Mouse (Mus musculus): ENCODE measurements around the gene Map6d1. TPM values are rescaled to one million over a fixed set of nuclear protein-coding genes. Genes with fewer than 3 reads are reported as not detected.

The Map6d1 gene
- total RNA-seq (2017), result not detected in 2 replicates

GRCm38 (mm10) chr16:20240468-20241414 is at the start of gene Map6d1:
Gene Map6d1 (minus strand): TSS chr16:20241358.
- ATAC-seq (replicated peaks in 1 of 2; ENCODE audit: insufficient read depth in 1 of 2, low FRiP score in 2 of 2, low TSS enrichment in 1 of 2, low read depth in 1 of 2, poor library complexity in 2 of 2, severe bottlenecking in 2 of 2), result peak in 1 of 2 experiments; percentile 29; a peak in 2 of 4 replicates

- no peak for ATAC-seq (replicated peaks in 1 of 2; ENCODE audit: insufficient read depth in 1 of 2, low FRiP score in 2 of 2, low TSS enrichment in 1 of 2, low read depth in 1 of 2, poor library complexity in 2 of 2, severe bottlenecking in 2 of 2)
Measured at GRCm38 (mm10) chr16:20280238-20280637, 39.1 kb upstream of the Map6d1 start.

GRCm38 (mm10) chr16:20279395-20279794 is 38.2 kb upstream of the Map6d1 start:
- ATAC-seq (replicated peaks in 1 of 2; ENCODE audit: insufficient read depth in 1 of 2, low FRiP score in 2 of 2, low TSS enrichment in 1 of 2, low read depth in 1 of 2, poor library complexity in 2 of 2, severe bottlenecking in 2 of 2), result no peak

GRCm38 (mm10) chr16:20272994-20273393 is 31.8 kb upstream of the Map6d1 start:
- no peak for ATAC-seq (replicated peaks in 1 of 2; ENCODE audit: insufficient read depth in 1 of 2, low FRiP score in 2 of 2, low TSS enrichment in 1 of 2, low read depth in 1 of 2, poor library complexity in 2 of 2, severe bottlenecking in 2 of 2)

- ATAC-seq (replicated peaks in 1 of 2; ENCODE audit: insufficient read depth in 1 of 2, low FRiP score in 2 of 2, low TSS enrichment in 1 of 2, low read depth in 1 of 2, poor library complexity in 2 of 2, severe bottlenecking in 2 of 2), result peak; percentile 69 to 77
Measured at GRCm38 (mm10) chr16:20271339-20271738, 30.2 kb upstream of the Map6d1 start.

- ATAC-seq (replicated peaks in 1 of 2; ENCODE audit: insufficient read depth in 1 of 2, low FRiP score in 2 of 2, low TSS enrichment in 1 of 2, low read depth in 1 of 2, poor library complexity in 2 of 2, severe bottlenecking in 2 of 2), result peak; percentile 53 to 65; a peak in 3 of 4 replicates
Measured at GRCm38 (mm10) chr16:20265089-20265488, 23.9 kb upstream of the Map6d1 start.

- ATAC-seq (replicated peaks in 1 of 2; ENCODE audit: insufficient read depth in 1 of 2, low FRiP score in 2 of 2, low TSS enrichment in 1 of 2, low read depth in 1 of 2, poor library complexity in 2 of 2, severe bottlenecking in 2 of 2), result no peak
Measured at GRCm38 (mm10) chr16:20257926-20258325, 16.8 kb upstream of the Map6d1 start.

- no peak for ATAC-seq (replicated peaks in 1 of 2; ENCODE audit: insufficient read depth in 1 of 2, low FRiP score in 2 of 2, low TSS enrichment in 1 of 2, low read depth in 1 of 2, poor library complexity in 2 of 2, severe bottlenecking in 2 of 2)
Measured at GRCm38 (mm10) chr16:20248442-20249174, 7.5 kb upstream of the Map6d1 start.

GRCm38 (mm10) chr16:20247103-20247502 is 5.9 kb upstream of the Map6d1 start:
- no peak for ATAC-seq (replicated peaks in 1 of 2; ENCODE audit: insufficient read depth in 1 of 2, low FRiP score in 2 of 2, low TSS enrichment in 1 of 2, low read depth in 1 of 2, poor library complexity in 2 of 2, severe bottlenecking in 2 of 2)

GRCm38 (mm10) chr16:20238646-20239045 is 2.5 kb downstream of the Map6d1 start:
- no peak for ATAC-seq (replicated peaks in 1 of 2; ENCODE audit: insufficient read depth in 1 of 2, low FRiP score in 2 of 2, low TSS enrichment in 1 of 2, low read depth in 1 of 2, poor library complexity in 2 of 2, severe bottlenecking in 2 of 2)

GRCm38 (mm10) chr16:20237426-20237825 is 3.7 kb downstream of the Map6d1 start:
- ATAC-seq (replicated peaks in 1 of 2; ENCODE audit: insufficient read depth in 1 of 2, low FRiP score in 2 of 2, low TSS enrichment in 1 of 2, low read depth in 1 of 2, poor library complexity in 2 of 2, severe bottlenecking in 2 of 2), result no peak

GRCm38 (mm10) chr16:20234406-20234805 is 6.8 kb downstream of the Map6d1 start:
- no peak for ATAC-seq (replicated peaks in 1 of 2; ENCODE audit: insufficient read depth in 1 of 2, low FRiP score in 2 of 2, low TSS enrichment in 1 of 2, low read depth in 1 of 2, poor library complexity in 2 of 2, severe bottlenecking in 2 of 2)

- ATAC-seq (replicated peaks in 1 of 2; ENCODE audit: insufficient read depth in 1 of 2, low FRiP score in 2 of 2, low TSS enrichment in 1 of 2, low read depth in 1 of 2, poor library complexity in 2 of 2, severe bottlenecking in 2 of 2), result no peak
Measured at GRCm38 (mm10) chr16:20228167-20228566, 13.0 kb downstream of the Map6d1 start.

- no peak for ATAC-seq (replicated peaks in 1 of 2; ENCODE audit: insufficient read depth in 1 of 2, low FRiP score in 2 of 2, low TSS enrichment in 1 of 2, low read depth in 1 of 2, poor library complexity in 2 of 2, severe bottlenecking in 2 of 2)
Measured at GRCm38 (mm10) chr16:20227504-20227903, 13.7 kb downstream of the Map6d1 start.

- no peak for ATAC-seq (replicated peaks in 1 of 2; ENCODE audit: insufficient read depth in 1 of 2, low FRiP score in 2 of 2, low TSS enrichment in 1 of 2, low read depth in 1 of 2, poor library complexity in 2 of 2, severe bottlenecking in 2 of 2)
Measured at GRCm38 (mm10) chr16:20226676-20227075, 14.5 kb downstream of the Map6d1 start.

- ATAC-seq (replicated peaks in 1 of 2; ENCODE audit: insufficient read depth in 1 of 2, low FRiP score in 2 of 2, low TSS enrichment in 1 of 2, low read depth in 1 of 2, poor library complexity in 2 of 2, severe bottlenecking in 2 of 2), result no peak
Measured at GRCm38 (mm10) chr16:20222726-20223125, 18.4 kb downstream of the Map6d1 start.

- ATAC-seq (replicated peaks in 1 of 2; ENCODE audit: insufficient read depth in 1 of 2, low FRiP score in 2 of 2, low TSS enrichment in 1 of 2, low read depth in 1 of 2, poor library complexity in 2 of 2, severe bottlenecking in 2 of 2), result peak; percentile 32 to 83; a peak in 3 of 4 replicates
Measured at GRCm38 (mm10) chr16:20213591-20214226, 27.4 kb downstream of the Map6d1 start.

Measured in hematopoietic stem cell, adult 5-6 weeks (primary cell).